Mouse (Mus musculus): Measurements from ENCODE around the gene Maml2.
"Not testable (repeated sequence)": the region's sequence is repeated elsewhere in the genome, so short reads cannot be mapped to it uniquely, and the experiment has no call there.

Maml2 gene

DNA sequence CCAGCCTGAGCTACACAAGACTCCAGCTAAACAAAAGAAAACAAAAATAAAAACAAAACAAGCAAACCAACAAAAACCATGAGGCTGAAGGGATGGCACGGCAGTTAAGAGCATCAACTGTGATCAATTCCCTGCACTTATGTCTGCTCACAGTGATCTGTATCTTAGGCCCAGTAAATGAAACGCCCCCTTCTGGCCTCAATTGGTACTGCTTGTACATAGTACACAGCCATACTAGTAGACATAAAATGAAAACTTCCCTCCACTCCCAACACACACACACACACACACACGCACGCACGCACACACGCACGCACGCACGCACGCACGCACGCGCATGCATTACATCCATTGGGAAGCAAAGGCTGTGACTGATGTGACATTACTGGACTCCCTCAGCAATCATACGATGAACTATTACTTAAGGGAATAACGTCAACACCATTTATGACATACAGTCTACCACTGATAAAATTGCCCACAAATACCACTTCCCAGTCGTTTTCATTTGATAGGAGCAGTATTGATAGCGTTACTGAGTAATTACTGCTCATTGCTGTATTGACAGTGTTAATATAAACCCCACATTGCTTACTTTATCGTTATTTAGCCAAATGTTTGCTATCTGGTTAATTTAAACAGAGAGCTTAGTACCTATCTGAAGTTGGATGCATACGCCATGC is 389.4 kb downstream of the Maml2 start:
- DNase-seq: no peak

- DNase-seq: no peak
These were observed 391.2 kb downstream of the Maml2 start for GRCm38 (mm10) chr9:13688997-13689396.

DNA sequence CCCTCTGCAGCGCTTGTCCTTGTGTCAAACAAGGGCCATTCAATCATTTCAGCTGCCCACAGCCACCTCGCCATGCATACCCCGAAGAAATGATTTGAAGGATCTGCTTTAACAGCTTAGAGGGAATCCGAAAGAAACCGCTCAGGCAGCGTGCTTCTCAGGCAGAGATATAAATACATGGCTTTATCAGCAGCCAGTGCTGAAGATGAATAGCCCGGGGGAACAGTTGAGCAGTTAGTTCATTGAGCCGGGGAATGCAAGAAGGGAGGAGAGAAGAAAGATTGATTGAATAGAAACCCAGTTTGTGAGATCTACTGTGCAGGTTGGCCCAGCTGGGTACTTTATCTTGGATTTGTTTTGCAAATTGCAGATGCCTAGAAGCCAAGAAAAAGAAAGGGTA is 392.6 kb downstream of the Maml2 start:
- DNase-seq: no peak

- peak; percentile 15 for DNase-seq
These were observed 396.0 kb downstream of the Maml2 start for GRCm38 (mm10) chr9:13693693-13694284.

- peak; percentile 63 for DNase-seq
These were observed 396.5 kb downstream of the Maml2 start for GRCm38 (mm10) chr9:13694293-13694692.

DNA sequence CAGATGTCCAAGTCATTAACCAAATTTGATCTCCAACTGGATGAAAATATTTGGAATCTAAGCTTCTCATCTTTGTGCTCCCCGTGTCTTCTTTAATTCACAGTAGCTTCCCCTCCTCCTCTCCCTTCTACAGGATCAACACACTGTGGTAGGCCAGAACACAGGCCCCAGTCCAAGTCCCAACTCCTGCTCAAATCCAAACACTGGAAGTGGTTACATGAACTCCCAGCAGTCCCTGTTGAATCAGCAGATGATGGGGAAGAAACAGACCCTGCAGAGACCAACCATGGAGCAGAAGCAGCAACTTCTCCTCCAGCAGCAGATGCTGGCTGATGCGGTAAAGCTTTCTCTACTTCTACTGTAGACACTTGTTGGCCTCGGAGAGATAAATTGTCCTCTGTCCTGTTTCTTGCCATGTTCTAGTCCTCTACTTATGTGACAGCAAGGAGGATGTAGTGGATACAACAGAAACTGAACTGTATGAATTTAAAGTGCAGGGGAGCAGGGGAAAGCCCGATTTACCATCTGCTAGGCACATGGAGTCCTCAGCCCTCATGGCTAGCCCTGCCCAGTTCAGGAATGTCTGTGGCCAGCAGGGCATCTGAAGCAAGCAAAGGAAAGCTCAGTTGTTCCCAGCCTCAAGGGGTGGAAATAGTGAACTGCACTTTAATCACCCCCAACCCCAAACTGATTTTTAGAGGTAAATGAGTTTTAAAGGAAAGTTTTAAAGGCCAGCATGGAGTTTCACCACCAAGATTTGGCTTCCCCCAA is 399.5 kb downstream of the Maml2 start:
- no peak for DNase-seq

DNA sequence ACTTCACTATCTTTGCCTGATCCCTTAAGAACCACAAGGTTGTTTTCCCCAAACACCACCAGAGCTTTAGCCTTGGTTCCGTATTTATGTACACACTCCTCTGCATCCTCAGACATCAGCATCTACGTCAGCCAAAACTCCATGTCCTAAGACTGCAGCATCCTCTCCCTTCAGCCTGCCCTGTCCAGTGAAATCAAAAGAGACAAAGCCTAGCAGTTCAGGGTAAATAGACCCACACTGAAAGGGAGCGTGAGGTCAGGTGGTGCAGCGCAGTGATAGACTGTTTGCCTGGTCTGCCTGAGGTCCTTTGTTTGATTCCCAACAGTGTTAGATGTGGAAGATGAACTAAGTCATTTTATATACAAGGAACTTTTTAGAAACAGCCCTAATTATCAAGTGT is 400.1 kb downstream of the Maml2 start:
- DNase-seq: no peak

DNA sequence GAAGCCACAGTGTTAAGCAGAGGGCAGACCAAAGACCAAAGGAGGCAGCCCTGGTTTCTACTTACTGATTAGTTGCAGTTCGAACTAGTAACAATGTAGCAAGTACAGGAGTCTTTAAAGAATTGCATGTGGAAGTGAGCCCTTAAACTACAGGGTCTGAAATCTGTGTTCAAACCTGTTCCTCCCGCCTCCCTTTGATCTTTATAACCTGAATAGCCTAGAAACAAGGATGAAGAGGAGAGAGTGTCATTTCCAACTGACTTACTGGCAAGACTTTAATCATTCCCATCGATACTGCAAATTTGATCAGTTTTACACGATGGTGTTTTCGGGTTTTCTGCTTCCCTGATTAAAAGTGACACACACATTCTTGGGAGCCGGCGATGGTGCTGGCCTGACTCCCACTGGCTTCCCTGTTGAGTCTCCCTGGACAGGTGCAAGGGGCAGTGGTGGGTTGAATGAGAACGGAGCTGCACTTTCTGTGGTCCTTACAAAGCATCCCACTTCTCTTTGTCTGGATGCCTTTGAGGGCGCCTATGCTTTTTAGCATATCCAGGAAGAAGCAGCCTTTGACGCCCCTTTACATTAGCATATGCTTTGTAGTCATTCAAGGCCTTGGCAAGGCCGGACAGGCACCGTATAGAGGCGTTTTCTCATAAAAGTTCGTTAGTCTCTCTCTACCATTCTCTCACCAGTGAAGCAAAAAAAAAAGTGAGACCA is 401.5 kb downstream of the Maml2 start:
- no peak for DNase-seq

DNA sequence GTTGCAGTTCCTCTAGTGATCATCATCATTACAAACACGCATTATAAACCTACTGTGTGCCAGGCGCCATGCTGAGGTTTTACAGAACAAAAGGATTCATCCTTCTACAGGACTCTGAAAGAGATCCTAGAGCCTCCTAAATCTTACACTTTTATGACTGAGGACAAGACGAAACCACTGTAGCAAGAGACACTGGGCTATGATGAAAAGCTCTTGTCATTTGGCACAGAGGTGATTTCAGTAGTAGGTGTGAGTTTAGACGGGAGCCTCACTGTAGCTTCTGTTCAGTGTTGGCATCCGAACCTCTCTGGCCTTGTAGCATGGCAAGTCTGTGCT is 402.0 kb downstream of the Maml2 start:
- no peak for DNase-seq

GRCm38 (mm10) chr9:13701773-13702172 is 404.0 kb downstream of the Maml2 start:
- DNase-seq: no peak

GRCm38 (mm10) chr9:13703100-13703499 is 405.3 kb downstream of the Maml2 start:
- DNase-seq: no peak

DNA sequence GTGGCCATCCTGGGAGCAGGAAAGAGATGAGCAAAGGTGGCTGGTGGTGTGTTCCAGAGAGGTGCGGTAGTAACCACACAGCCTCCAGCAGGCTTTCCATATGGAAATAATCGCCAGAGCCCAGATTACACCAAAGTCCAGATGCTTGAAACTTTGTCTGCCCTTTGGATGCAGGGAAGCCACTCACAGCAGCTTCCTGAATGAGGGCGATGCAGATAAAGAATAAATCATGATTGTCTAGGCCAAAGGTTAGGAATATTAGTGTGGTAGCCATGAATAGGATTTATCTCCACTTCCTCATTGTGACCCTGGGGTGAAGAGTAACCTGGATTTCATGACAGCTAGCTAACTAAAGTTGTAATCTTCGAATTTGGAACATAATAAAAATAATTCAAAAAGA is 407.2 kb downstream of the Maml2 start:
- no peak for DNase-seq

DNA sequence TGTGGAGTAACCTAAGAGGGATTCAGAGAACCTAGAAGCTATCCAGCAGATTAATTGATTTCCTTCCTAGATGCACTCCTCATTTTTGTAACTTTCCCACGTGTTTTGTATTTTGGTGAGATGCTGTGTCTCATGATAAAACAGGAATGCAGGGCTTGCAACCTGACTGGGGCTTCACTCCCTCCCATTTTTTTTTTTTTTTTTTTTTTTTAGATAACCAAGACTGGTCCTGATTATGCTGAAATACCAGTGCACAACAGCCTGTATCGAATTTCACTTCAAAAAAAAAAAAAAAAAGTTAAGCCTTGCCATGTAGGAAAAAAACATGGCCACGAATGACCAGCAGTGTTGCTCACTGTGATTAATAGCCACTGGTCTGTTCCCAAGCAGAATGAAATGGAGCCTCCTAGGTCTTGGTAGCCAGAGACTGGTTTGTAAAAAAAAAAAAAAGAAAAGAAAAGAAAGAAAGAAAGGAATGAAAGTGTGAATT is 409.4 kb downstream of the Maml2 start:
- DNase-seq: no peak

DNA sequence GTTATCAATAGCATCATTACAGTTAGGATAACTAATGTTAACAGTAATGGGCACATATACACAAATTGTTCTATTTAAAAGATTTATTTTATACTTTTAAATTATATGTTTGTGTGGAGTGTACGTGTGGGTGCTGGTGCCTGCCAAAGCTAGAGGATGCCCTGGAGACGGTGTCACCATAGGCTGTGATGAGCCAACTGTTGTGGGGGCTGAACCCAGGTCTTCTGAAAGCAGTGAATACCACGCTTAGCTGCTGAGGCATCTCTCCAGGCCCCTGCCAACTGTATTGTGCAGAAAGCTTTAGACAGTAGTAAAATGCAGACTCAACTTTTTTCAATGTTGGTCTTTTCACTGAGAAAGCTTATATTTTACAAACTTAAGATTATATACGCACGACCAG is 411.7 kb downstream of the Maml2 start:
- DNase-seq: no peak

DNA sequence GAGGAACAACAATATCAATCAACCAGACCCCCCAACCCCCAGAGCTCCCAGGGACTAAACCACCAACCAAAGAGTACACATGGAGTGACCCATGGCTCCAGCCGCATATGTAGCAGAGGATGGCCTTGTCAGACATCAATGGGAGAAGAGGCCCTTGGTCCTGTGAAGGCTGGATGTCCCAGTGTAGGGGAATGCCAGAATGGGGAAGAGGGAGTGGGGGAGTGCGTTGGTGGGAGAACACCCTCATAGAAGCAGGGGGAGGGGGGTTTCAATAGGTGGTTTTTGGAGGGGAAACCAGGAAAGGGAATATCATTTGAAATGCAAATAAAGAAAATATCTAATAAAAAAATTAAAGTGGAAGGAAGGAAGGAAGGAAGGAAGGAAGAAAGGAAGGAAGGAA is 418.1 kb downstream of the Maml2 start:
- not testable (repeated sequence) for DNase-seq

DNA sequence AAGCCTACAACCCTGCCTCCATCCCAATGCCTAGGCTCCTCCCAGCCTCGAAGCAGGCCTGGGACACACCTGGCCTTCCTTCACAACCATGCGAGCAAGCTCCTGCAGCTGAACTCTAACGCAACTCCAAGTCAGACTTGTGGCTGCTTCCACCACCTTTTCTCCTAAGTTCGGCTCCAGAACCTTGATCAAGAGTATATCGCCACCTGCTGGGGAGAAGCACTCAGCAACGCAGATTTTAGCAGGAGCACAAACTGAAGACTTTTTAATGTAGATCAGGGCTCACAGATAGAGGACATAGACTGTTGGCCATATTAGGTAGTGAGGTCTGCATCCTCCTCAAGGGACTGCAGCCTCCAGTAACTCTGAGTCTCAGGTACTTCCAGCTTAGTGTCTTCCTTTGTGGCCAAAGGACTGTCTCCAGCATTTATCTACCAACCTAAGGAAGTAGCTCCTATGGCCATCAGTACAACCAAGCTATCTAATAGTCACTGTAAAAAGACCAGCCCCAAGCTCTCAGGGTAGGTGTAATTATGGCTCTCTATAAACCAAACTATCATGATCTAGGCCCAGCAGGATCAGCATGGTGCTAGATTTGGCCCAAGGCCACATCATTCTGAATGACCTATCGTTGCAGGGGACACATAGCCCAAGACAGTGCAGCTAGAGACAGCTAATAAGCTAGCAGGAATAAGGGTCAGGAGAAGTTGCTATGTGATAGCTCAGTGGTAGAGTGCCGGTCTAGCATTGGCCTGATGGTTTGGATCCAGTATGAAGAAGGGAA is 418.8 kb downstream of the Maml2 start:
- peak; percentile 75 for DNase-seq

DNA sequence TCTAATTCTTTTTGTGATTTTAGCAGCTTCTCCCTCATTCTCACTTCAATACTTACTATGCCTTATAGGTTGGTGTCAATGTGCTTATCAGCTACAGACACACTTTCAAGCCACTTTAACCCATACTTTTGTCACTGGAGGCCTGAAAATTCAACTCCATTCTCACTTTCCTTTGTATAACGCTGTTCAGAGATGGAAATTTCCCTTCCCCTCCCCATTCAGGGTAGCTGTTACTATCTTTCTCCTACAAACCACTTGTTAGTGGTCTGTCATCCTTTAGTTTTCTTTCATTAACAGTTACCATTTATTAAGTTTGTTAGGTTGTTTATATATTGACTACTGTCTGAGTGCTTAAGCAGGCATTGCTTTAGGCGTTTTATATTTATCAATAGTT is 450.6 kb downstream of the Maml2 start, which contains the start of gene Mtmr2:
Gene Mtmr2 (plus strand): TSS at position 7 of the 394 bp plus-strand sequence.
- no peak for DNase-seq

GRCm38 (mm10) chr9:13748798-13749674 is 451.3 kb downstream of the Maml2 start:
- peak; percentile 96 for DNase-seq

- no peak for DNase-seq
These were observed 451.9 kb downstream of the Maml2 start for GRCm38 (mm10) chr9:13749675-13749998.

- DNase-seq: no peak
These were observed 454.8 kb downstream of the Maml2 start for GRCm38 (mm10) chr9:13752543-13752942.

All from right cerebral cortex, adult 18-20 months (tissue).